Mouse (Mus musculus) lung, adult 2 months (tissue): ENCODE results near the gene Hist2h3c1.
A peak's percentile ranks its signal among the peaks of the same experiment; 100 is the strongest.

Experiments
- CTCF ChIP-seq: fragments of 200-500 bp; IDR thresholded peaks from 2 replicates; pipeline ENCODE4 v1.5.1; 2011; ENCODE audit warnings: mild to moderate bottlenecking, low read length, control low read depth; ENCODE audit not compliant: insufficient read depth
- POLR2A ChIP-seq: fragments of 200-500 bp; IDR thresholded peaks from 2 replicates; pipeline ENCODE4 v1.6.1; 2011; ENCODE audit warnings: low read depth, mild to moderate bottlenecking, control low read depth, low read length, borderline replicate concordance; ENCODE audit errors: extremely low read depth

DNA sequence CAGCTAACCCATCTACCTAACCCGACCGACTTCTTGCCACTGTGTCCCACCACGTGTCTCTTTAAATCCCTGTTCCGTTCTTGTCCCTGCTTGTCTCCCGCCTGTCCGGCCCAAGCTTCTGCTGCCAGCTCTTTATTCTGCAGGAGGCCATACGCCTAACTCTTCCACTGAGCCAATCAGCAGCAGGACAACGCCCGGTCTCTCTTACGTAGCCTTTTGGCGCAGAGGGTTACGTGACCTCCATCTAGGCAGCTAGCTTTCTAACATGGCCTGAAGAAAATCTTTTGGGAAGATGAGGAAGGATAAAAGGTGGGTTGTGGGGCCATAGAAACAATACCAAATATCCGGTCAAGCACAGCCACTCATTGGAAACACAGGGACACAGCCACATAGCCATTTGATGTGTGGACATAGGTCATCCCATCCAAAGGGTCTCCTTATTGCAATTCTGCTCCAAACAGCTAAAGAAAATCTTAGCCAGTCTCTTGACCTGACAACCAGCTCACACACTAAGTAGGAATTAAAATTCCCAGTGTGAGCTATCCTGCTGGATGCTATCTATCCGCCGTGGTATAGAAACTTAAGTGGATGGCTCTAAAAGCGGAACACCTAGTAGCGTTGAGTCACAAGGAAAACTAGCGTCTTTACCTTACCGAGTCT lies 15.9 kb downstream of the Hist2h3c1 start:
- no peak for TF ChIP-seq CTCF
- peak; percentile 86; the same call in 1 of the 2 replicates for TF ChIP-seq POLR2A
